Mouse (Mus musculus) kidney, adult 2 months (tissue): Measurements from ENCODE around the gene Galc. TPM values are rescaled to one million over a fixed set of nuclear protein-coding genes. Genes with fewer than 3 reads are reported as not detected.
A peak's percentile ranks its signal among the peaks of the same experiment; 100 is the strongest.

ENCODE experiments used
- DNase-seq: peaks from one replicate; pipeline ENCODE4 v3.0.0; 2021
- H3K27ac ChIP-seq: fragments of 200-500 bp; 2 replicates; pipeline ENCODE4 v1.5.1; 2012; ENCODE audit warnings: low read depth, low read length, control low read depth, inconsistent platforms; ENCODE audit not compliant: insufficient read depth
- H3K27me3 ChIP-seq: fragments of 200-500 bp; replicated peaks from 2 replicates; pipeline ENCODE4 v1.6.1; 2012; ENCODE audit warnings: mild to moderate bottlenecking, moderate library complexity, low read length, inconsistent platforms; ENCODE audit not compliant: control insufficient read depth, insufficient read depth
- H3K36me3 ChIP-seq: fragments of 200-500 bp; 2 replicates; pipeline ENCODE4 v1.6.1; 2012; ENCODE audit warnings: mild to moderate bottlenecking, moderate library complexity, low read length, inconsistent platforms; ENCODE audit not compliant: control insufficient read depth, insufficient read depth
- H3K4me1 ChIP-seq: fragments of 200-500 bp; 2 replicates; pipeline ENCODE4 v1.6.1; 2011; ENCODE audit warnings: low read length; ENCODE audit not compliant: control insufficient read depth, insufficient read depth
- H3K4me3 ChIP-seq: fragments of 200-500 bp; 2 replicates; pipeline ENCODE4 v1.5.1; 2011; ENCODE audit warnings: mild to moderate bottlenecking, low read depth, low read length, control low read depth; ENCODE audit not compliant: insufficient read depth
- CTCF ChIP-seq: fragments of 200-500 bp; conservative IDR thresholded peaks from 2 replicates; pipeline ENCODE4 v1.5.1; 2011; ENCODE audit warnings: low read depth, mild to moderate bottlenecking, control low read depth, low read length, moderate library complexity, mixed read lengths; ENCODE audit not compliant: insufficient read depth, insufficient read length
- POLR2A ChIP-seq: fragments of 200-500 bp; IDR thresholded peaks from one replicate; pipeline ENCODE4 v1.6.1; 2011; ENCODE audit warnings: low read depth, low read length, control low read depth
- WGBS: fragments of 180-500 bp; shearing (Covaris S2); methylation state at CpG from one replicate; pipeline ENCODE4 v1.1.7; 2018; 5-methylcytosine and 5-hydroxymethylcytosine counted together
- polyA plus RNA-seq: library from polyadenylated mRNA; depleted of rRNA; stranded (reverse); fragments of >200 nt; gene quantifications from 2 replicates; pipeline ENCODE4 v1.2.3, GENCODE M21; 2012

Galc gene
- polyA plus RNA-seq, 1 experiment, result 66.8 TPM

DNA sequence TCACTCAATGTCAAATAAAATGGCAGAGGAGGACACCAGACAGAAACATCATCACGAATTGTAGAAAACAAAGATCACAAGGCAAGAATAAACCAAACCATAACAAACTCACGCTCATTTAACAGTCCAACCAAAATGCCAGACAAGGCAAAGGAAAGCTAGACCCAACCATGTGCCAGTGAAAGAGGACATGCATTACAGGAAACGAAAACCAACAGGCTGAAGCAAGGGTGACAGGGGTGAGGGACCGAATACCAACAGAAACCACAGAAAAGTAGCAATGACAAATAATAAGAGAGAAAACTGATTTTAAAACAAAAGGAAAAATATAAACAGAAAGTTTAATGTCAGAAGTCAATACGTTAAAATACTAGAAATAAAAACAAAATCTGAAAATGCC, 36.0 kb downstream of the Galc start:
- Histone ChIP-seq H3K36me3 (peaks cover 3% of the 10 kb centered on the region), H3K4me1 (no peaks in the 10 kb centered on the region), H3K27ac (no peak overlapping the region), H3K4me3 (no peak overlapping the region), H3K27me3 (no peaks in the 10 kb centered on the region)
- WGBS, result 84% methylated on average over 5 of the region's 5 CpGs
- no peak for DNase-seq
- TF ChIP-seq CTCF, result no peak
- TF ChIP-seq POLR2A, result no peak

DNA sequence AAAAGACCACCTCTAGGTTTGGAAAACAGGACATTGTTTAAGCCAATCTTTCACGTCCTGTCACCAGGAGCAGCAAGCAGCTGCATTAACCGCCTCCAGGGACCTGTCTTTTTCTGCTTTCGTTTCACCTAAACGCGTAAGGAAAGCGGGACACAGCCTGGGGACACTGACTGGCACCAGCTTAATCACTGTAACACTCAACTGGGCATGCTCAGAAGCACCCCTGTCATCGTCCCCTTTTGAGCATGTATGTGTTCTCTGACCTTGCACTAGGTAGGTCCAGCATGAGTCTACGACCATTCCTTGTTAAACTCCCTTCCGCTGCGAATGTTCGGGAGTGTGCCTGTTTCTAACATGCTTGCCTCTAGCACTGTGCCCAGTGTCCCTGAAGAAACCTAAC, 42.8 kb downstream of the Galc start:
- 69% methylated on average over 11 of the region's 11 CpGs for WGBS
- H3K36me3 ChIP-seq, result no peaks in the 10 kb centered on the region

DNA sequence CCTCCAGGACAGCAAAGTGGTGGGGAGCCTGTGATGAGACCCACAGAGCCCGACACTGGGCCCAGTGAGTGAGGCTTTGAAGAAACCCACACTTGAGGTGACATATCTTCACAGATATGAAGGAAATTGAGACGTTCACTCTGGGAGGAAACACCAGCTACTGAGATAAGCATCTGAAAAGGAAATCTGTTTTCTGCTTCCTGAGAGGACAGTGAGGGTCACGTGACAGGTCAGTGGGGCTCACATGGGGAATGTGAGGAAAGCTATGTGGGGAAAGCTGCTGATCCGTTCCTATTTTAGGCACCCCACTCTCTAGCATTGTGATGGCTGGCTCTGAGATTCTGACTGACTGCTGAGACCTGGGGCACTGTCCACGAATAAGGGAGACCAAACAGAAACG, 43.7 kb downstream of the Galc start:
- Histone ChIP-seq H3K36me3 (no peaks in the 10 kb centered on the region; the same call in 1 of the 2 replicates), H3K27me3 (no peaks in the 10 kb centered on the region), H3K4me3 (no peak overlapping the region), H3K4me1 (no peaks in the 10 kb centered on the region), H3K27ac (no peak overlapping the region)
- 46% methylated on average over 6 of the region's 6 CpGs for WGBS
- no peak for TF ChIP-seq CTCF
- TF ChIP-seq POLR2A, result no peak
- DNase-seq, result peak; percentile 10

More for the DNA sequence above, 42.8 kb downstream of the Galc start:
- H3K27me3 ChIP-seq, result no peaks in the 10 kb centered on the region
- H3K4me1 ChIP-seq, result no peaks in the 10 kb centered on the region
- H3K27ac ChIP-seq, result no peak overlapping the region
- no peak for TF ChIP-seq CTCF
- no peak for TF ChIP-seq POLR2A
- DNase-seq, result no peak
- no peak overlapping the region for H3K4me3 ChIP-seq

DNA sequence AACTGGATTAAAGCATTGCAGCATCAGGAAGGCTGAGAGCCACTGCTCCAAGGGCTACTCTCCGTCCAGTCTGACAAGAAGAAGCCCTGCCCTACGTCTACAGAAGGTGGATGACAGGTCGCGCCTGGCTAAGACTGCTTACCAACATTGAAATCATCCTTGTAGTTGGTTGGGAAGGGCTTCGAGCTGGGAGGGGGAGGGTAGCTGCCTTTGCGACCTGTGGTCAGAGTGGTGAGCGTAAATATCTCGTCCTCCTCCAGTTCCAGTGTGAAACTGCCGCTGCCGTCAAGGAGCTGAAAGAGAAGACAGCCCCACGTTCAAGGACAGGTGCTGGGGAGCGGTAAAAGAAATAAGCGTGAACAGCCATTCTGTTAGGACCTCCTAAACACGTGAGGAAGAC, 45.1 kb downstream of the Galc start:
- H3K36me3 ChIP-seq, result no peaks in the 10 kb centered on the region; the same call in 1 of the 2 replicates
- WGBS, result 72% methylated on average over 14 of the region's 14 CpGs
- H3K4me1 ChIP-seq, result no peaks in the 10 kb centered on the region
- H3K4me3 ChIP-seq, result no peak overlapping the region
- H3K27me3 ChIP-seq, result no peaks in the 10 kb centered on the region
- H3K27ac ChIP-seq, result no peak overlapping the region
- DNase-seq, result no peak
- TF ChIP-seq CTCF, result no peak
- no peak for TF ChIP-seq POLR2A

DNA sequence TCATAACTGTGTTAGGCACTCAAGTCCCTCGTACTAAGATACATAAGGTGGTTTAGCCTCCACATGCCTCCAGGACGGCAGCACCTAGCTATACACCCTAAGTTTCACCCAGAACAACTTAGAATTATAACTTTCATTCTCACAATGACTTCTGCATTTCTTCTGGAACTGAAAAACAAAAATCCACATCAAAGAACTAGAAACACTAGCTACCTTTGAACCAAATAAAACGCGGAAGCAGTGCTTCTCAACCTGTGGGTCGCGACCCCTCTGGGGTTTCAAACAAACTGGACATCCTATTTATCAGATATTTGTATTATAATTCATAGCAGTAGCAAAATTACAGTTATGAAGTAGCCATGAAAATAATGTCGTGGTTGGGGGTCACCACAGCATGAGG, 45.5 kb downstream of the Galc start:
- H3K27ac ChIP-seq, result no peak overlapping the region
- H3K4me3 ChIP-seq, result no peak overlapping the region
- TF ChIP-seq POLR2A (no peak), CTCF (no peak)
- no peaks in the 10 kb centered on the region for H3K27me3 ChIP-seq
- H3K4me1 ChIP-seq, result no peaks in the 10 kb centered on the region
- H3K36me3 ChIP-seq, result no peaks in the 10 kb centered on the region; the same call in none of the 2 replicates
- WGBS, result 90% methylated on average over 7 of the region's 7 CpGs
- no peak for DNase-seq

DNA sequence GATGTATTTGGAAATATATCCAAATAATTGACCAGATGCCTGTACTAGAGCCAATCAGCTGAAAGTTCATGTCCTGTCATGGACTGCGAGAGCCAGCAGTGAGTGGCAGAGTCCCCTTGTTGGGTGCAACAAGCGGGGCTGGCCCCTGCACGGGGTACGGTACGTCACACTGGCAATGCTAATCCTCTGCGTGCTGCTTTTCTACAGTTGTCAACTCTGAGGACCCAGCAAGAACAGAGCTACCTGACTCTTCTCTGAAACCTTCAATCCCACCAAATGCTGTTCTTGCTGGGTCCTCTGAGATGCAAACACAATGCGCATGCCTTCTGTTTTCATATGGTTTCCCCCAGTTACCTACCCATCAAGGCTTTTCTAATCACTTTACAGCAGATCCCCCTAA, 45.9 kb downstream of the Galc start:
- TF ChIP-seq POLR2A (no peak), CTCF (no peak)
- Histone ChIP-seq H3K4me3 (no peak overlapping the region), H3K27ac (no peak overlapping the region), H3K36me3 (no peaks in the 10 kb centered on the region; the same call in none of the 2 replicates), H3K27me3 (no peaks in the 10 kb centered on the region), H3K4me1 (no peaks in the 10 kb centered on the region)
- 91% methylated on average over 7 of the region's 7 CpGs for WGBS
- no peak for DNase-seq

DNA sequence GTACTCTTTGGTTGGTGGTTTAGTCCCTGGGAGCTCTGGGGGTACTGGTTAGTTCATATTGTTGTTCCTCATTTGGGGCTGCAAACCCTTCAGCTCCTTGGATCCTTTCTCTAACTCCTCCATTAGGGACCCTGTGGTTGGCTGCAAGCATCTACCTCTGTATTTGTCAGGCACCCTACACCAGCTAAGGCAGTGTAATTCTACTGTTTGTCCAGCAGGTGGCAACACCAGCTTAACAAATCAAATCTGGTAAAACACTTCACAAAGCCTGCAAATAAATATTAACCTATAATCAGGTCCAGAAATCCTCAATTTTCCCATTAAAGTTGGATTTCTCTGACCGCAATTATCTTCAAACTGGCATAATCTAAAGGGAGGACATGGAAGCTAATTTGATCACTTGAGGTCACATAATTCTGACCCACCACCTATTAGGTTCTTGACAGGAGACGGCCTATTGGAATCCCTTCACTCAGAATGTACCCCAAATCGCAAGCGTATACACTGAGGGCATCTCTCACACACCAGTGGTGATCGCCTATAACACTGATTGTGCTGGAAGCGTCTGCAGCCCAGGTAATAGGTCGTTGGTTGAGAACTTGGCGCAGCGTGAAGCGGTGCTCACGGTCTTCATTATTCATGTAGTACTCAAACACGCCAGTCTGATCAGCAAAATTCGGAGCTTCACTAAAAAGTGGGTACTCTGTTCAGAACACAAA, 46.6 kb downstream of the Galc start:
- WGBS, result 87% methylated on average over 13 of the region's 13 CpGs
- H3K27ac ChIP-seq, result no peak overlapping the region
- DNase-seq, result peak; percentile 31
- no peaks in the 10 kb centered on the region; the same call in none of the 2 replicates for H3K36me3 ChIP-seq
- no peaks in the 10 kb centered on the region for H3K4me1 ChIP-seq
- TF ChIP-seq CTCF (peak; percentile 57), POLR2A (no peak)
- no peak overlapping the region for H3K4me3 ChIP-seq
- no peaks in the 10 kb centered on the region for H3K27me3 ChIP-seq

DNA sequence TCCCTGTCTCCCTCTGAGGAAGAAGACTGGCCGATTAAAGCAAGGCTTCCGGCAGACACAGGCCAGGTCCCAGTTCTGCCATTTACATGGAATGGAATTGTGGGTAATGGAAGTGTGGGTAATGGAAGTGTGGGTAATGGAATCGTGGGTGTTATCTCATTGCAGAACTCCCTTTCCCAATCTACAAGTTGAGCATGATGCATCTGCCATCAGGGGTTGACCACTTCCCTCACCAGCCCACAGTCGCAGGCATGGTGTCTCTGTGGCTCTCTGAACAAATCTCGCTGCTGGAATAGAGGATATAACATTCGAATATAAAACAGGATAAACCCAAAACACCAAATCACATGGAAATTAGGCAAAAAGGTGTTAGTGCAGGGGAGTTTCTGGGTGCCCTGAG, 48.8 kb downstream of the Galc start:
- Histone ChIP-seq H3K4me3 (no peak overlapping the region), H3K4me1 (no peaks in the 10 kb centered on the region), H3K36me3 (no peaks in the 10 kb centered on the region; the same call in none of the 2 replicates), H3K27me3 (no peaks in the 10 kb centered on the region), H3K27ac (no peak overlapping the region)
- no peak for TF ChIP-seq CTCF
- no peak for TF ChIP-seq POLR2A
- DNase-seq, result no peak
- 93% methylated on average over 6 of the region's 6 CpGs for WGBS
